Mouse (Mus musculus) right cerebral cortex, postnatal 14 days (tissue): ENCODE results near the gene Ikzf4.

Experiments used
- DNase-seq: peaks from one replicate; pipeline ENCODE4 v3.0.0; 2022

The Ikzf4 gene

GRCm38 (mm10) chr10:128645111-128646011 is at the start of gene Ikzf4:
TSS of gene Ikzf4 (minus strand) at chr10:128645991.
- DNase-seq: peak; percentile 50

GRCm38 (mm10) chr10:128695411-128695991 is 49.7 kb upstream of the Ikzf4 start:
- DNase-seq: no peak

- no peak for DNase-seq
Observed at GRCm38 (mm10) chr10:128674469-128675008, 28.7 kb upstream of the Ikzf4 start.

GRCm38 (mm10) chr10:128673763-128674468 is 28.1 kb upstream of the Ikzf4 start, which contains the start of gene Suox:
TSS of gene Suox (minus strand) at chr10:128674073.
- peak; percentile 82 for DNase-seq

DNA sequence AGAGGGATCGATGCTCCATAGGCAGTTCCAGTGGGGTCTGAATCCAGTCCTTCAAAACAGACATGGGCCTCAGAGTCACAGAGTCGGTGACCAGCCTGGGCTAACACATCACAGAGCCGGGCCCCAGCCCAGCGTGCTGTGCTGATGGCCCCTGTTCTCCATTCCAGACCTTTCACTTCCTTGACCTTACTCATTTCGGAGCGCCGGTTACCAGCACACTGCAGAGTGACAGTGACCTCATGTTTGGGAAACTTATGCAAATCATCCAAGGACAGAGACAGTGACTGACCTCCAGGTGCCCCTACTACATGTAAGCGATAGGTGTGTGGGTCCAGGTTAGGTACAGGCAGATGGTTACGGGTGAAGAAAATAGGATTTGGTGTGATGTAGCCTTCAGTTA is 25.4 kb upstream of the Ikzf4 start:
- no peak for DNase-seq

- peak; percentile 61 for DNase-seq
Observed at GRCm38 (mm10) chr10:128668790-128669672, 23.2 kb upstream of the Ikzf4 start.

- no peak for DNase-seq
Observed at GRCm38 (mm10) chr10:128665806-128666205, 20.0 kb upstream of the Ikzf4 start.

DNA sequence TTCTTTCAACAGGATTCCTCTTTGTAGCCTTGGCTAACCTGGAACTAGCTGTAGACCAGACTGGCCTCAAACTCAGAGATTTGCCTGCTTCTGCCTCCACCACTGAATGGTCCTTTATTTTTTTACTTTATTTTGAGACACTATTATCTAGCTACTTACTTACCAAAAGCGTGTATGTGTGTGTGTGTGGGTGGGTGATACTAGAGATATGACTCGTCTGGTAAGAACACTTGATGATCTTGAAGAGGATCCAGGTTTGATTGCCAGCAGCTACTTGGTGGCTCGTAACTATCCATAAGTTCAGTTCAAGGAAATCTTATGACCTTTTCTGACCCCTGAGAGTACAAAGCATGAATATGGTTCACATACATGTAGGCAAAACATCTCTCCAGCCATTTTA is 19.5 kb upstream of the Ikzf4 start:
- DNase-seq: no peak

- no peak for DNase-seq
Observed at GRCm38 (mm10) chr10:128664808-128665207, 19.0 kb upstream of the Ikzf4 start.

- no peak for DNase-seq
Observed at GRCm38 (mm10) chr10:128663441-128664220, 17.8 kb upstream of the Ikzf4 start.

GRCm38 (mm10) chr10:128662465-128662864 is 16.7 kb upstream of the Ikzf4 start:
- no peak for DNase-seq

- DNase-seq: no peak
Observed at GRCm38 (mm10) chr10:128659490-128659889, 13.7 kb upstream of the Ikzf4 start.

DNA sequence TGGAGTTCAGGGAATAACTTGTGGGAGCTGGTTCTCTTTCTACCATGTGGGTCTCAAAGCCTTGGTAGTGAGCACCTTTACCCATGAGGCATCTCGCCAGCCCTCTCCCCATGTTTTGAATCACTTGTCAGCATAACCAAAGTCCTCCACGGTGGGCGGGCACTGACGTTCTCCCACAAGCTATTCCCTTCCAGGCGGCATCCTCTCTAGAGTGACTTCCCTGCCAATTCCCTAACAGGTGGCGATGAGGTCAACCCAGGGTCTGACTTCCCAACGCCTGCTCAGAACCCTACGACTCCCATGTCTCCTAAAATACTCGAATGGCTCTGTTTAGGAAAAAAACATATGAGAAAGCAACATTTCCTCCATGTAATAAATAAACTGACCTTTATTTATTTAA is 12.1 kb upstream of the Ikzf4 start:
- DNase-seq: no peak

DNA sequence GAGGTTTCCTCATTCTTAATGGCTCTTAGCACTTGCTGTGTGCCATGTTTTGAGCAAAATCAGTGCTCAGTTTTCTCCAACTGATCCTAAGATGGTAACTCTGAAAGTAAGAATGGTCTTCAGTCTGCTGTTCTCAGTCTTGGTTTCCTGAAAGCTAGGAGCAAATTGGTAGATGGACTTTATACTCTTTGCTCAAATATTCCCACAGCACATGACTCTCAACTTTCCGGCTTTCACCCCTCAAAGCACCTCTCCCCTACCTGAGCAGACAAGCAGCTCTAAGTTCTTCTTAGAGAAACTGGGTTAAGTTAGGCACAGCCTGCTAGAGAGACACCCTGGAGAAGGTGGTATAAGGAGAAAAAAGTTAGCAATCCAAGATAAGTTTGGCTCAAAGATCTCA is 10.9 kb upstream of the Ikzf4 start:
- no peak for DNase-seq

- DNase-seq: no peak
Observed at GRCm38 (mm10) chr10:128655254-128655653, 9.5 kb upstream of the Ikzf4 start.

GRCm38 (mm10) chr10:128653866-128654265 is 8.1 kb upstream of the Ikzf4 start:
- DNase-seq: no peak

DNA sequence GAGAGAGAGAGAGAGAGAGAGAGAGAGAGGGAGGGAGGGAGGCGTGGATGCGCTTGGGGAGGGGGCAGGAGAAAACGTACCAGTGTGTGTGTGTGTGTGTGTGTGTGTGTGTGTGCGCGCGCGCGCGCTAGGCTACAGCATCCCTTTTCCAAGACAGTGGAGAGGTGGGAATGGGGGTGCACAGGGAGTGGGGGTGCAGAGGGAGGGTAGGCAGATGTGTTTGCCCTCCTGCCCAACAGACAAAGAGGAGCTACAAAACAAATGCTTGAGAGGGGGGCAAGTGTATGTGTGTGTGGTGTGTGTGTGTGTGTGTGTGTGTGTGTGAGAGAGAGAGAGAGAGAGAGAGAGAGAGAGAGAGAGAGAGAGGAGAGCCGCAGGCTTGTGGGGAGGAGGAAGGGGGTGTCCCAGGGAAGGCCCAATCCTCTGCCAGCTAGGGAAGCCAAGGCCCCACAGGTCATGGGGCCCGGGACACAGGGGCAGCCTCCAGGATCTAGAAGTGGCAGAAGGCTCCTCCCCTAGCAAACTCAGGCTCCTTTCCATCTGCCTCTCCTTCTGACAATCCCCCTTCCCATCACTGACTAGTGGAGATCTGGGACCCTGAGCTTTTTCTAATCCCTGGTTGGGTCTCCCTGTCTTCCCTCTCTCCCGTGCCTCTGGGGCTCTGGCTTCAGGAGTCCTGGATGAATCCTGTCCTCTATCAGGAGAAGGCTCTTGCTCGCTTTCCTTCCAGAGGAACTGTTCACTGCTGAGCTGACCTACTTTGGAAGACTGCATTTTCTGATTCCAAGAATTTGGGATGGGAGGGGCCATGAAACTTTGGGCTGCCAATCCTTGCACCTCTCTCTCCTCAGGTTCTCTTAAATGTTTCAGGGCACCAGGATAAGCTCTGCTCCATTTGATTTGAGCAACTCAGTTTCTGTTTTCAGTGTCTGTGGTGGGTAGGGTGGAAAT is 623 bp upstream of the Ikzf4 start:
- DNase-seq: peak; percentile 71

DNA sequence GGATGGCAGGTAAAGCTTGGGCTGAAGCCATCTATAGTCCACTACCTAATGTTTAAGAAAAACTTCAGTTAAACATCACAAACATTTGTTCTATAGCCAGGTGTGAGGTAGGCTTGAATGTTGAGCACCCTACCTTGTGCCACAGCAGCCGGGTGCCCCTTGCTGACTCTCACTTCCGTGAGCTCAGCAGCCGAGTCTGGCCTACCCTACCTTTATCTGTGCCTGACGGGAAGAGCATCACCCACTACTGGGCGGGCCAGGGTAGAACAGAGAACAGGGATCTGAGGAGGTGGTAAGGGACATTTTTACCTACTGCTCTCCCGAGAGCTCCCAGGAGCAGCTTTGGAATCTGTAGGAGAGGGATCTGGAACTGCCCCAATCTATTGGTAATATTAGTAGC is 3.0 kb downstream of the Ikzf4 start:
- no peak for DNase-seq

DNA sequence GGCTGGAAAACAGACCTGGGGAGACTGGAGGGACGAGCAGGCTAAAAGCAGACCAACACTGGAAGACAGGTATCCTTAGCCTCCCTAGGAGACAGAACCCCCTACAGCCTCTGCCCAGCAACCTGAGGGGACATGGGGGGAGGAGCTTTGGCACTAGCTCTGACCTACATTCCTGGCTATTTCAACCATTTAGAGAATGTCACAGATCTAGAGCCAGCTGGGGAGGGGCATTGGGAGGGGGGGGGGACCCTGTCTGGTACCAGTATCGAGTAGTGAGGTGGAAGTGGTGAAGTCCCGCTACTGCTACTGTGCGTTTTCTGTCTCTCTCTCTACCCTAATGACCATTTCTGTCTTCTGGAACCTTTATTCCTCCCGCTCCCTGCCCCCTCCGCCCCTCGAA is 3.9 kb downstream of the Ikzf4 start:
- DNase-seq: no peak

DNA sequence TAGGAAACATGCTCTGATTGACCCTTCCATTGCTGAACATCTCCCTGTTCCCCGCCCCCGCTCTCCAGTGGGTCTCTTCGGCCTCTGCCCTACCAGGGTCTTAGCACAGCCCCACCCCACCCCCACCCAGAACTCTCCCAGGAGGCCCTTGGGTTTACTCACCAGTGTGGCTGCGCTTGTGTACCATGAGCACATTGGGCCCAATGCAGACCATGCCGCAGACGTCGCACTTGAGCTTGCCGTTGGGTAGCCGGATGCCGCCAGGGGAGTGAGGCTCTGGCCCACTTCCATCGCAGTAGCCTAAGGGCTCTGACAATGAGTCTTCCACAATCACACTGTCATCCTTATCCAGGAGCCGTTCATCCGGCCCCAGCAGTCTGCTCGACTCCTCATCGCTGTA is 4.9 kb downstream of the Ikzf4 start:
- DNase-seq: no peak
